Mouse (Mus musculus) ES-Bruce4 (cell line): ENCODE measurements around the gene Pigq. TPM values are rescaled to one million over a fixed set of nuclear protein-coding genes. Genes with fewer than 3 reads are reported as not detected.

Experiments used
- H3K27ac ChIP-seq: 2 replicates; pipeline ENCODE4 v1.5.1; 2012; ENCODE audit warnings: low read length, inconsistent platforms; ENCODE audit not compliant: insufficient read depth
- H3K27me3 ChIP-seq: 2 replicates; pipeline ENCODE4 v1.6.1; 2012; ENCODE audit warnings: mild to moderate bottlenecking, low read length, inconsistent platforms; ENCODE audit not compliant: control insufficient read depth, poor library complexity, insufficient read depth, severe bottlenecking
- H3K36me3 ChIP-seq: 2 replicates; pipeline ENCODE4 v1.6.1; 2012; ENCODE audit warnings: inconsistent platforms, mild to moderate bottlenecking, low read length, moderate library complexity; ENCODE audit not compliant: control insufficient read depth, poor library complexity, insufficient read depth, severe bottlenecking
- H3K4me1 ChIP-seq: one replicate; pipeline ENCODE4 v1.8.1; 2011; ENCODE audit warnings: low read length; ENCODE audit not compliant: control insufficient read depth, insufficient read depth
- H3K4me3 ChIP-seq: 2 replicates; pipeline ENCODE4 v1.5.1; 2011; ENCODE audit warnings: low read depth, mild to moderate bottlenecking, low read length
- H3K9ac ChIP-seq: 2 replicates; pipeline ENCODE4 v1.6.1; 2012; ENCODE audit warnings: low read depth, mild to moderate bottlenecking, inconsistent platforms; ENCODE audit not compliant: poor library complexity, severe bottlenecking
- H3K9me3 ChIP-seq: replicated peaks from 2 replicates; pipeline ENCODE4 v1.6.1; 2012; ENCODE audit warnings: mild to moderate bottlenecking, low read length, inconsistent platforms; ENCODE audit not compliant: control insufficient read depth, poor library complexity, insufficient read depth, severe bottlenecking
- CTCF ChIP-seq: IDR thresholded peaks from one replicate; pipeline ENCODE4 v1.8.1; 2011; ENCODE audit warnings: low read depth, low read length
- EP300 ChIP-seq: IDR thresholded peaks from 2 replicates; pipeline ENCODE4 v1.6.1; 2011; ENCODE audit warnings: low read depth, low read length; ENCODE audit not compliant: insufficient read depth
- POLR2A ChIP-seq: IDR thresholded peaks from one replicate; pipeline ENCODE4 v1.8.1; 2011; ENCODE audit warnings: low read length; ENCODE audit not compliant: insufficient read depth
- polyA plus RNA-seq: library from polyadenylated mRNA; stranded (reverse); fragments of >200 nt; gene quantifications from 2 replicates; pipeline ENCODE4 v1.2.4, GENCODE M21; 2011; ENCODE audit warnings: low read depth; ENCODE audit not compliant: missing spikeins, insufficient read depth, insufficient read length

Pigq gene
- 61.8 and 62.8 TPM in 2 replicates for polyA plus RNA-seq

GRCm38 (mm10) chr17:25944366-25945163, at the start of gene Pigq, which contains the start of gene Nhlrc4:
Gene Pigq (minus strand): TSS chr17:25944936.
Gene Nhlrc4 (minus strand): TSS chr17:25944961.
- H3K9me3 ChIP-seq = no peaks in the 10 kb centered on the region
- H3K4me1 ChIP-seq = no peaks in the 10 kb centered on the region
- H3K27me3 ChIP-seq = no peaks in the 10 kb centered on the region
- TF ChIP-seq EP300 (no peak), CTCF (no peak), POLR2A (no peak)
- no peak within 1 kb of the TSS for H3K4me3 ChIP-seq
- no peak within 1 kb of the TSS for H3K9ac ChIP-seq
- H3K27ac ChIP-seq = no peak within 1 kb of the TSS
- H3K36me3 ChIP-seq = no peaks in the 10 kb centered on the region

GRCm38 (mm10) chr17:25993489-25993888, 48.8 kb upstream of the Pigq start:
- H3K4me1 ChIP-seq = no peaks in the 10 kb centered on the region
- no peaks in the 10 kb centered on the region for H3K9me3 ChIP-seq
- no peaks in the 10 kb centered on the region for H3K27me3 ChIP-seq
- no peak overlapping the region for H3K27ac ChIP-seq
- no peak overlapping the region for H3K4me3 ChIP-seq
- H3K36me3 ChIP-seq = no peaks in the 10 kb centered on the region
- H3K9ac ChIP-seq = no peak overlapping the region
- TF ChIP-seq POLR2A = no peak
- no peak for TF ChIP-seq EP300
- no peak for TF ChIP-seq CTCF

- Histone ChIP-seq H3K27ac (no peak overlapping the region), H3K9ac (no peak overlapping the region), H3K36me3 (no peaks in the 10 kb centered on the region), H3K4me3 (no peak overlapping the region), H3K9me3 (no peaks in the 10 kb centered on the region), H3K27me3 (no peaks in the 10 kb centered on the region), H3K4me1 (no peaks in the 10 kb centered on the region)
- TF ChIP-seq EP300 (no peak), CTCF (no peak), POLR2A (no peak)
These were observed 47.5 kb upstream of the Pigq start for GRCm38 (mm10) chr17:25992274-25992673.

- H3K36me3 ChIP-seq = no peaks in the 10 kb centered on the region
- TF ChIP-seq POLR2A (no peak), CTCF (no peak), EP300 (no peak)
- no peaks in the 10 kb centered on the region for H3K4me1 ChIP-seq
- no peak overlapping the region for H3K9ac ChIP-seq
- no peaks in the 10 kb centered on the region for H3K27me3 ChIP-seq
- H3K9me3 ChIP-seq = no peaks in the 10 kb centered on the region
- no peak overlapping the region for H3K27ac ChIP-seq
- no peak overlapping the region for H3K4me3 ChIP-seq
These were observed 45.6 kb upstream of the Pigq start for GRCm38 (mm10) chr17:25990331-25990730.

DNA sequence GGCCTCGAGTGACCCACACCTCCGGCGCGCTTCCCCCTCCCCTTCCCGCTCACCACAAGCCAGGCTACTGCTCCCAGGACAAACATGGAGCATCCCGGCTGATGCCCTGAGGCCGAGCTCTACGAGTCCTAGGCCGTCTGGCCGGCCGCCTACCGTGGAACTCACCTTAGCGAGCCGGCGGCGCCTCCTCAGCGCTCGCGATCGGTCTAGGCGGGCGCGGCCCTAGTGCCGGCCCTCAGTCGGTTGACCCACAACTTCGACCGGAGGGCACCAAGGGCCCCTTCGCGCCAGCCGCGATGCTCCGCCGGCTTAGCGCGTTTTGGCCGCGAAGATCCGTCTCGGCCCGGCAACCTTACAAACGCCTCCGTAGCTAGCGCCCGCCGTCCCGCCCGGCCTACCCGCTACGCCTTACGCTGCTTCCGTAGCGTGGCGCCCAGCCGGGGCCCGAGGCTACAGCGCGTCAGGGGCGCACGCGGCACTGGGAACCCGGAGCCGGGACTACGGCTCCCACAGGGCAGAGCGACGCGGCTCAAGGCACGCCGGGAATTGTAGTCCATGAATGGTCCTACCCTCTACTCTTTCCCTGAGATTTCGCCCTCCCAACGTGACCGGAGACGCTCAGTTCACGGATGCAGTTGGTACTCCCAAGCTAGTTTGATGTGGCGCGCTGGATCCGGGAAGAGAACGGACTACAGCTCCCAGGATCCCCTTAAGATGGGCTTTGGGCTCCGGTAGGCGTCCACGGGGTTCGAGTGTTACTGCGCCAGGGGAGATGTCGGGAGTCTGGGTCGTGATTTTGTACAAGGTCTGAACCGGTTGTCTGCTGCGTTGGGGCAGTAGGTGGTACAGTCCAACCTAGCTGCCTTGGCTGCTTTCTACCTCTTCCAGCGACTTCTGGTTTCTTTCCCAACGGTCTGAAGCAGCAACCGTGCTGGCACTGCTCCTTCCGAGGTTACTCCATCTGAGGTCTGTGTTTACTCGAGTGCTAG, 40.9 kb upstream of the Pigq start, which contains the start of gene Capn15:
Gene Capn15, minus strand, starts transcription at position 491 of the 989 bp plus-strand sequence.
- Histone ChIP-seq H3K27me3 (no peaks in the 10 kb centered on the region), H3K27ac (peak within 1 kb of the TSS; percentile 23), H3K4me3 (peak within 1 kb of the TSS; percentile 86), H3K9ac (peak within 1 kb of the TSS; percentile 78), H3K4me1 (peaks cover 2% of the 10 kb centered on the region), H3K36me3 (no peaks in the 10 kb centered on the region), H3K9me3 (no peaks in the 10 kb centered on the region)
- TF ChIP-seq CTCF (no peak), EP300 (no peak), POLR2A (no peak)
